Mouse (Mus musculus) midbrain, embryonic 12.5 days (tissue): ENCODE data around the gene Slc25a40. TPM values are rescaled to one million over a fixed set of nuclear protein-coding genes. Genes with fewer than 3 reads are reported as not detected.

Source experiments
- ATAC-seq: fragments of 200-750 bp; cut with Nextera tagmentation; 2 replicates; pipeline ENCODE4 v1.8.0; 2017; ENCODE audit warnings: low read depth, moderate TSS enrichment, moderate library complexity; ENCODE audit not compliant: low FRiP score
- H3K27ac ChIP-seq: fragments of 300-500 bp; sonication (generic); replicated peaks from 2 replicates; pipeline ENCODE4 v1.5.1; 2016; ENCODE audit warnings: mild to moderate bottlenecking
- H3K27me3 ChIP-seq: fragments of 300-500 bp; sonication (generic); 2 replicates; pipeline ENCODE4 v1.6.1; 2016; ENCODE audit warnings: mild to moderate bottlenecking
- H3K36me3 ChIP-seq: fragments of 300-500 bp; sonication (generic); 2 replicates; pipeline ENCODE4 v1.6.1; 2016
- H3K4me1 ChIP-seq: fragments of 300-500 bp; sonication (generic); 2 replicates; pipeline ENCODE4 v1.6.1; 2016
- H3K4me2 ChIP-seq: fragments of 300-500 bp; sonication (generic); replicated peaks from 2 replicates; pipeline ENCODE4 v1.6.1; 2016; ENCODE audit warnings: mild to moderate bottlenecking, moderate library complexity
- H3K4me3 ChIP-seq: fragments of 300-500 bp; sonication (generic); 2 replicates; pipeline ENCODE4 v1.5.1; 2016; ENCODE audit warnings: mild to moderate bottlenecking
- H3K9ac ChIP-seq: fragments of 300-500 bp; sonication (generic); replicated peaks from 2 replicates; pipeline ENCODE4 v1.6.1; 2016; ENCODE audit warnings: mild to moderate bottlenecking, moderate library complexity
- H3K9me3 ChIP-seq: fragments of 300-500 bp; sonication (generic); 2 replicates; pipeline ENCODE4 v1.6.1; 2016; ENCODE audit warnings: mild to moderate bottlenecking
- WGBS: fragments of 180-500 bp; shearing (Covaris S2); methylation state at CpG from one replicate; pipeline ENCODE4 v1.1.7; 2016; 5-methylcytosine and 5-hydroxymethylcytosine counted together
- polyA plus RNA-seq: library from polyadenylated mRNA; unstranded; fragments of >200 nt; fragmentation: Nextera tagmentation; extraction: Ambion mirVana; gene quantifications from 2 replicates; pipeline ENCODE4 v1.2.1, GENCODE M21; 2016

Gene Slc25a40
- polyA plus RNA-seq, result 10.3 and 11.7 TPM in 2 replicates

DNA sequence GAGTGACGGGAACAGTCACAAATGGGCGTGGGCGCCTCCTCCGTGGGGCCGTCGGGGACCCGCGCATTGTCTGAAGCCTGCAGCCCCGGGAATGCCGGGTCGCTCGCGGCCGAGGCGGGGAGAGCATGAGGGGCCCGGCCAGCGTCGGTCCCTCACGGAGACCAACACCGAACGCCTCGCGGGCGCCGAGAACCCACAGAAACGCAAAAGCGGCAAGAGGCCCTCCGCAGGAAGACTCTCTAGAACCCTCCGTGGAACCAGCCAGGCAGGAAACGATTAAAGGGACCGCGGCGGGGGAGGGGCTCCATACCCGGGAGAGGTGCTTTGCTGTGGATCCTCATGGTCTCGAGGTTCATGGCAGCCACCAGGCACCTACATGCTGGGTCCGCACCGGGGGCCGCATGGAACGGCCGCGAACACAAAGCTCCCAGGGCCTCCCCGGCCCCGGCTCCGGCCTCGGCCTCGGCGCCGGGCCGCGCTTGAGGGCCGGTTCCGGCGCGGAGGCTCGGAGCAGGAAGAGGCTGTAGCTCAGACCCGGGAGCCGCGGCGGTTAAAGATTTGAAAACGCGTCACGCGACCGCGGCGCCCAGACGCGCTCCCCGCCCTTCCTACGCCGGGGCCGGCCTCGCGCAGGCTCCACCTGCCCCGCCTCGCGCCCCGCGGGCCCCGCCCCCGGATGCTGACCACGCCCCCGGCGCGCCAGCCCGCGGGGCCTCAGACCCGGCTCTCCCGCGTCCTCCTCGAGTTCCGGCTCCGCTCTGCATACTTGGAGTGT is at the start of gene Slc25a40, which contains the start of gene Dbf4:
Slc25a40 (plus strand) TSS at position 694 of the 775 bp plus-strand sequence.
Dbf4 (minus strand) TSS at position 560 of the 775 bp plus-strand sequence.
- Histone ChIP-seq H3K27ac (peak within 1 kb of the TSS; percentile 74), H3K36me3 (peaks cover 18% of the 10 kb centered on the region), H3K4me3 (peak within 1 kb of the TSS; percentile 64), H3K4me2 (peak within 1 kb of the TSS; percentile 63), H3K4me1 (peaks cover 19% of the 10 kb centered on the region), H3K9ac (peak within 1 kb of the TSS; percentile 85), H3K27me3 (no peaks in the 10 kb centered on the region), H3K9me3 (no peaks in the 10 kb centered on the region)
- under 1% methylated on average over 90 of the region's 93 CpGs for WGBS
- ATAC-seq, result peak; percentile 97

DNA sequence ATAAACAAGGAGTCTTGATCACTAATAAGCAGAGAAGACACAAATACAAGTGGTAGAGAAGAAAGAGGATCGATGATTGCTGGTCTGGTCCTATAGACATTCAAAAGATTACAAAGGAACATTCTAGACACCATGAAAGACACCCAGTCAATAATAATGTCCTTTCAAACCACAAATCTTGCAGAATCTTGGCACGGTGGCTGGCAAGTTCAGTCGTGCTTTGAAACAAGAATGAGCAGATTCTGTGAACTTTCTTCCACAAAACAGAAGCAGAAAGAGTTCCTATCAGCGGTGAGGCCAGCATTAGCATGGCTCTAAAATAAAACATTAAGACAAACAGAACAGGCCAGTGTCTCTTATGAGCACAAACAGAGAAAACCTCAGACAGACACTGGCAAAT is 49.2 kb upstream of the Slc25a40 start:
- Histone ChIP-seq H3K36me3 (no peaks in the 10 kb centered on the region), H3K4me1 (no peaks in the 10 kb centered on the region), H3K9ac (no peak overlapping the region), H3K27ac (no peak overlapping the region), H3K27me3 (no peaks in the 10 kb centered on the region), H3K4me3 (no peak overlapping the region), H3K4me2 (no peak overlapping the region), H3K9me3 (no peaks in the 10 kb centered on the region)
- WGBS, result 89% methylated on average over 4 of the region's 4 CpGs
- ATAC-seq, result no peak

DNA sequence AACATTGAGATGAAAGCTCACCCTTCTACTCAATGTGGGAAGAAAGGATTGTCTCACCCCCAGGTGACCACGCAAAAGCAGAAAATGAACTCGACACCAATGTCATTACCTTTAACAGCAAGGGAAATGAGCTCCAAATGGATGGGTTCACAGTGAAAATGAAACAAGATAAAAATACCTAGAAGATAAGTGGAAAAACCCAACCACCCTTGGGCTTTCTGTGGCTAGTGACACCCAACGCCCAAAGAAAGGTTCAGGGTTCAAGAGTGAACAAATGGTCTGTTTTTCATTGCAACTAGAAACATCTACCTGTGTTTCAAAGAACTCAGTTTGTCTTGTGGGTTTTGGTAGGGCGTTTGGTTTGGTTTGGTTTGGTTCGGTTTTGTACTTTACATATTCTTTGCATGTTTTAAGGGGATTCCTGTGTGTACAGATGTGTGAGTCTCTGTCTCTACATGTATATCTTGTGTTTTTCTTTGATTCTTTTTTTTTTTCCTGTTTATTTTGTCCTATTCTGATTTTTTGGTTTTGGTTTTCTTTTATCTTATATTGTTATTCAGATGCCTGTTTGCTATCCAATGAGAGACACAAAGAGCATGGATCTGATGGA is 48.2 kb upstream of the Slc25a40 start:
- H3K27ac ChIP-seq, result no peak overlapping the region
- H3K36me3 ChIP-seq, result no peaks in the 10 kb centered on the region
- no peaks in the 10 kb centered on the region for H3K4me1 ChIP-seq
- no peak overlapping the region for H3K4me3 ChIP-seq
- H3K27me3 ChIP-seq, result no peaks in the 10 kb centered on the region
- H3K9me3 ChIP-seq, result 0 out of 2 replicates have a peak, but pooled peaks cover under 1% of the 10 kb centered on the region
- 86% methylated on average over 5 of the region's 5 CpGs for WGBS
- no peak overlapping the region for H3K4me2 ChIP-seq
- no peak for ATAC-seq
- H3K9ac ChIP-seq, result no peak overlapping the region

DNA sequence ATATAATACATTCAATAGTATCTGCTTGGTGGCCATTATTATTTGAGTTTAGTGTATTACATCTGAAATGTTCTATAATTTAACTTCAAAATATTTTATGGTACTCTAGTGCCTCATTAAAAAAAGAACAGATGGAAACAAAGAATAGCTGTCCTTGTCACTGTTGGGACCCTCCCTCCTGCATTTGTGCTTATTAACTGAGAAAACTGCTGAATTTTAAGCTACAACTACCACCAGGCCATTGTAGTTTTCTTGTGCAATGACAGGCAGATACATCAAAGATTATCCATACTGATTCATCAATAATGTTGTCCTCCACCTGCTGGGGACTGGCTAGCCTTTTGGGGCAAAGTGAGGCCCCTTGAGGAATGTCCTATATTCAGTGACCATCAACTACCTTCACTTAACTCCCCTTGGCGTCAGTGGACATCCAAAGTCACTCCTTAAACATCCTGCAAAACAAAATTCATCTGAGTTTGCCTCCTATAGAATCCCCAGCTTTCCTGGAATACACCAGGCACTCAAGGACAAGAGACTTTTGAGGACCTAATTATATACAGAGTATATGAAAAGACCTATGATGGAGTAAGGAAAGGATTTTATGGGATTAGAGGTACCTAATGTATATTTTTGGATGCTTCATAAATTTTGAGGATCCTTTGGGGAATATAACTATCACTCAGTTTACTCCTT is 28.6 kb upstream of the Slc25a40 start:
- H3K4me1 ChIP-seq, result no peaks in the 10 kb centered on the region
- no peak overlapping the region for H3K9ac ChIP-seq
- H3K4me3 ChIP-seq, result no peak overlapping the region
- H3K36me3 ChIP-seq, result peaks cover 26% of the 10 kb centered on the region
- H3K27me3 ChIP-seq, result no peaks in the 10 kb centered on the region
- WGBS, result 67% methylated on average over 1 of the region's 1 CpGs
- no peaks in the 10 kb centered on the region for H3K9me3 ChIP-seq
- no peak overlapping the region for H3K4me2 ChIP-seq
- ATAC-seq, result no peak
- H3K27ac ChIP-seq, result no peak overlapping the region

GRCm38 (mm10) chr5:8397587-8398249 is 24.9 kb upstream of the Slc25a40 start:
- Histone ChIP-seq H3K9ac (no peak overlapping the region), H3K27me3 (no peaks in the 10 kb centered on the region), H3K36me3 (peaks cover 42% of the 10 kb centered on the region), H3K4me3 (no peak overlapping the region), H3K27ac (no peak overlapping the region), H3K4me1 (no peaks in the 10 kb centered on the region), H3K9me3 (no peaks in the 10 kb centered on the region), H3K4me2 (no peak overlapping the region)
- whole genome bisulfite sequencing, result 90% methylated on average over 13 of the region's 13 CpGs
- no peak for ATAC-seq

DNA sequence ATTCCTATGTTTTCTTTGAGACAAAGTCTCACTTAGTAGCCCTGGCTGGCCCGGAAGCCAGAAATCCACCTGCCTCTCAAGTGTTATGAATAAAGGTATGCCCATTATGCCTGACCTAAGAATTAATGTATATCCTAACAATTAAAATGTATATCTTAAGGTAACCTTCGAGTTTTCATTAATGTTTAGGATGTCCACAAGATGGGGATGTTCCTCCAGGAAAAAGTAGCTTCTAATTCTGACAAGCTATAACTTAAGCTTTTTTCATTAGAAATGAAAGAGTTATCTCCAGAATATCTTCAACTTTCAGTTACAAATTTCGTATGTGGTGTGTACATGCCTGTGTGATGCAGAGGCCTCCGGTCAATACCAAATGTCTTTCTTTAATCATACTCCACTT is 13.9 kb upstream of the Slc25a40 start:
- H3K9ac ChIP-seq, result no peak overlapping the region
- no peaks in the 10 kb centered on the region for H3K27me3 ChIP-seq
- H3K4me1 ChIP-seq, result no peaks in the 10 kb centered on the region
- no peak overlapping the region for H3K27ac ChIP-seq
- no peaks in the 10 kb centered on the region for H3K9me3 ChIP-seq
- peaks cover 46% of the 10 kb centered on the region for H3K36me3 ChIP-seq
- ATAC-seq, result no peak
- H3K4me3 ChIP-seq, result no peak overlapping the region
- no peak overlapping the region for H3K4me2 ChIP-seq
- WGBS, result 88% methylated on average over 4 of the region's 4 CpGs

GRCm38 (mm10) chr5:8416683-8417413 is 5.8 kb upstream of the Slc25a40 start:
- no peak overlapping the region for H3K4me3 ChIP-seq
- no peak overlapping the region for H3K27ac ChIP-seq
- H3K27me3 ChIP-seq, result no peaks in the 10 kb centered on the region
- ATAC-seq, result no peak
- peaks cover 46% of the 10 kb centered on the region for H3K36me3 ChIP-seq
- WGBS, result 92% methylated on average over 3 of the region's 3 CpGs
- peaks cover 10% of the 10 kb centered on the region for H3K4me1 ChIP-seq
- no peak overlapping the region for H3K4me2 ChIP-seq
- H3K9me3 ChIP-seq, result no peaks in the 10 kb centered on the region
- no peak overlapping the region for H3K9ac ChIP-seq

- WGBS, result 26% methylated on average over 1 of the region's 1 CpGs
- ATAC-seq, result no peak
- peaks cover 46% of the 10 kb centered on the region for H3K36me3 ChIP-seq
Observed at GRCm38 (mm10) chr5:8417443-8417842, 5.2 kb upstream of the Slc25a40 start.

GRCm38 (mm10) chr5:8421424-8421823 is 1.2 kb upstream of the Slc25a40 start:
- WGBS, result 12% methylated on average over 3 of the region's 3 CpGs
- ATAC-seq, result no peak
- peaks cover 27% of the 10 kb centered on the region for H3K36me3 ChIP-seq

More at GRCm38 (mm10) chr5:8417443-8417842, 5.2 kb upstream of the Slc25a40 start:
- H3K27ac ChIP-seq, result no peak overlapping the region
- H3K4me3 ChIP-seq, result no peak overlapping the region
- peaks cover 10% of the 10 kb centered on the region for H3K4me1 ChIP-seq
- H3K9me3 ChIP-seq, result no peaks in the 10 kb centered on the region
- no peak overlapping the region for H3K4me2 ChIP-seq
- no peak overlapping the region for H3K9ac ChIP-seq
- no peaks in the 10 kb centered on the region for H3K27me3 ChIP-seq

DNA sequence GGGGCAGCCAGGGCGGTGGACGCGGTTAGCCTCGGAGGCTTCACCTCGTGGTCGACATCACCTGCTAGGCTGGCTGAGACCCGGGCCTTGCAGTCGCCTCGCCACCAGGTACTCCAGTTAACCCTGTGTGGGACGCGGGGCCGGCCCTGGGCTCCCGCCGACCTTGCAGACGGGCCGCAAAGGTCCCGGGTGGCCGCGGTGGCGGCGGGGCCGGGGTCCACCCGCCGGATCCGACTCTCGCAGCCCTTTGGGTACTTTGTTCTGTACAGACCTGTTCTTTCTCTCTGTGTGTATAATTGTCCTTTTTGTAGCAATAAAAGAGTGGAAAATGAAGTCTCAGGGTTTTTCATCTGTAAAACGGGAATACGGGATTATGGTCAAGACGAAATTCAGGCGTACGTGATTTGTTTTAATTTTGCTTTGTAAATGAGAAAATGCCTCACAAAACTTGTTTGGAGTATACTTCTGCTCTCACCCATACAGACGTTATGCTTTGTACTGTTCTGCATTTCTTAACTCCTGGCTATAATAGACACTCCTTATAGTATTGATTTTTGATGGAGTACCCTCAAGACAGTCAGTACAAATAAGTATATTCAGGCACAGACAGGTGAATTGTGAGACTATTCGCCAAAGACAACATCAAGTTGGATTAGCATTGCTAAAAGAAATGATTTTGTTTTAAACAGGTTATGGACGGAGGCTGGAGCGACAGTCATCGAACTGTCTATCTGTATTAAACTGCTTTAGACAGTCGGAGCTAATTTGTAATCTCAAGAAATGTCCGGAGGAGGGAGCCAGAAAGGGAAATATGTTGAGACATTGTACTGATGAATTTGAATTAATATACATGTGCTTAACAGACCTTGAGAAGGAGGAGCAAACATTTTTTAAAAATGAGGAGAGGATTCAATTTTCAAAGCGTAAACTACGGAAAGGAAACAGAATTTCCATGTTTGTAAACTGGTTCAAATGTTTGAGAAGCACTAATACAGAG is 580 bp downstream of the Slc25a40 start:
- peak overlapping the region; percentile 64 for H3K4me3 ChIP-seq
- H3K9ac ChIP-seq, result peak overlapping the region; percentile 85
- peak overlapping the region; percentile 74 for H3K27ac ChIP-seq
- no peaks in the 10 kb centered on the region for H3K9me3 ChIP-seq
- under 1% methylated on average over 40 of the region's 40 CpGs for WGBS
- H3K36me3 ChIP-seq, result peaks cover 15% of the 10 kb centered on the region
- no peaks in the 10 kb centered on the region for H3K27me3 ChIP-seq
- H3K4me1 ChIP-seq, result peaks cover 17% of the 10 kb centered on the region
- H3K4me2 ChIP-seq, result peak overlapping the region; percentile 63
- ATAC-seq, result peak; percentile 13; the same call in 1 of the 2 replicates

More at GRCm38 (mm10) chr5:8421424-8421823, 1.2 kb upstream of the Slc25a40 start:
- H3K27ac ChIP-seq, result no peak overlapping the region
- H3K9ac ChIP-seq, result peak overlapping the region; percentile 85
- no peaks in the 10 kb centered on the region for H3K27me3 ChIP-seq
- H3K4me3 ChIP-seq, result peak overlapping the region; percentile 64
- peak overlapping the region; percentile 63 for H3K4me2 ChIP-seq
- H3K9me3 ChIP-seq, result no peaks in the 10 kb centered on the region
- peaks cover 19% of the 10 kb centered on the region for H3K4me1 ChIP-seq
